Mouse (Mus musculus): ENCODE data around the gene Kng1. TPM values are rescaled to one million over a fixed set of nuclear protein-coding genes. Genes with fewer than 3 reads are reported as not detected.

The Kng1 gene
- total and polyA plus RNA-seq, 2 experiments: 701 to 2,075 TPM

- Histone ChIP-seq H3K27me3 (ENCODE audit: control insufficient read depth, insufficient read depth, low read length) (no peaks in the 10 kb centered on the region), H3K79me2 (ENCODE audit: control insufficient read depth, insufficient read depth, low read length) (no peaks in the 10 kb centered on the region), H3K4me1 (ENCODE audit: control insufficient read depth, insufficient read depth, low read length) (no peaks in the 10 kb centered on the region), H3K36me3 (ENCODE audit: control insufficient read depth, insufficient read depth, low read length) (no peaks in the 10 kb centered on the region), H3K4me3 (ENCODE audit: insufficient read depth, low read depth, low read length) (no peak overlapping the region), H3K9ac (ENCODE audit: low read depth, low read length) (no peak overlapping the region), H3K27ac (replicated peaks; ENCODE audit: insufficient read depth, low read depth, low read length) (no peak overlapping the region)
- 54% methylated on average over 12 of the region's 12 CpGs for WGBS
- TF ChIP-seq CTCF (IDR thresholded peaks at IDR 0.05; ENCODE audit: low read depth, low read length): no peak
- TF ChIP-seq POLR2A (IDR thresholded peaks at IDR 0.05; ENCODE audit: extremely low read depth, insufficient read depth, low read length): no peak
- DNase-seq (ENCODE audit: extremely low read depth, low read depth, low spot score): no peak
These were observed 42.0 kb downstream of the Kng1 start for GRCm38 (mm10) chr16:23099632-23100031.

DNA sequence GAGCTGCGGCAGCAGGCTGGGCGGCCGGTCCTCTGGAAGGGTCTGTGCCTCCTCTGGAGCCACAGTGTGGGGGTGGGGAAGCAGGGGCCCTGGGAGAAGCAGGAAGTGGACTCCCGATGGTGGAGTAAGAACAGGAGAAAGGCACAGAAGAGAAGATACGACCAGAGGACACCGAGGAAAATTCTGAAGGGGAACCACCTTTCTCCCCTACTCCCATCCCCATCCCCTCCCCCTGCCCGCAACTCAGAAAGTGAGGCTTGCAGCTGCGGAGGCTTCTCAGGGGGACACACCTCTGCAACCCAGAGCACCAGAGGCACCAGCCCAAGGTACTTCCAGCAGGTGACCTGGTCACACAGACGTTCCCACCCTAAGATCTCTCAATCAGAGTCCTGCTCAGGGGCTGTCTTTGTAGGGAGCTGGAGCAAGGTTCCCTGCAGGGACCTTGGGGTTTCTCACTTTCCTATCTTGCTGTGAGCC, 42.5 kb downstream of the Kng1 start:
- Histone ChIP-seq H3K79me2 (ENCODE audit: control insufficient read depth, insufficient read depth, low read length) (no peaks in the 10 kb centered on the region), H3K27ac (replicated peaks; ENCODE audit: insufficient read depth, low read depth, low read length) (no peak overlapping the region), H3K4me1 (ENCODE audit: control insufficient read depth, insufficient read depth, low read length) (no peaks in the 10 kb centered on the region), H3K9ac (ENCODE audit: low read depth, low read length) (no peak overlapping the region), H3K36me3 (ENCODE audit: control insufficient read depth, insufficient read depth, low read length) (no peaks in the 10 kb centered on the region), H3K27me3 (ENCODE audit: control insufficient read depth, insufficient read depth, low read length) (no peaks in the 10 kb centered on the region), H3K4me3 (ENCODE audit: insufficient read depth, low read depth, low read length) (peak overlapping the region; percentile 32; the same call in 1 of the 2 replicates)
- WGBS: 45% methylated on average over 9 of the region's 9 CpGs
- no peak for DNase-seq (ENCODE audit: extremely low read depth, low read depth, low spot score)
- TF ChIP-seq CTCF (IDR thresholded peaks at IDR 0.05; ENCODE audit: low read depth, low read length) (no peak), POLR2A (IDR thresholded peaks at IDR 0.05; ENCODE audit: extremely low read depth, insufficient read depth, low read length) (no peak)

DNA sequence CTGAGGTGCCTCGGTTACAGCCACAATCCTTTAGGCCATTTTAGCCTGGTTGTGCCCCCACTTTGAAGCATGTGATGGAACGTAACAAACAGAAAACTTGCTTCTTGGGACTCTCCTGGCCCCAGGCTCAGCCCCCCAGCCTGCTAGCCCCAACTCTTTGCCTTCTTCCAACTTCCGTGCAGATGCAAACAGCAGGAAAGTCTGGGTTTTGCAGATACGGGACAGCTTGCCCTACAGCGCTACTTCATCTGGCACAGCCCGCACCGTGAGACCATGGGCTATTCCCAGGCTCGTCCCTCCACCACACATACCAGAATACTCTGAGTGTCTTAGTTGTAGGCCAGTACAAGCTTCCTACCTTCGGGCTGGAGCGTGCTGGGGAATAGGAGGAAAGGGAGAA, 42.9 kb downstream of the Kng1 start:
- Histone ChIP-seq H3K36me3 (ENCODE audit: control insufficient read depth, insufficient read depth, low read length) (no peaks in the 10 kb centered on the region), H3K4me1 (ENCODE audit: control insufficient read depth, insufficient read depth, low read length) (no peaks in the 10 kb centered on the region), H3K9ac (ENCODE audit: low read depth, low read length) (peak overlapping the region; percentile 48; the same call in 1 of the 2 replicates), H3K27ac (replicated peaks; ENCODE audit: insufficient read depth, low read depth, low read length) (no peak overlapping the region), H3K27me3 (ENCODE audit: control insufficient read depth, insufficient read depth, low read length) (no peaks in the 10 kb centered on the region), H3K4me3 (ENCODE audit: insufficient read depth, low read depth, low read length) (no peak overlapping the region), H3K79me2 (ENCODE audit: control insufficient read depth, insufficient read depth, low read length) (no peaks in the 10 kb centered on the region)
- no peak for DNase-seq (ENCODE audit: extremely low read depth, low read depth, low spot score)
- no peak for TF ChIP-seq POLR2A (IDR thresholded peaks at IDR 0.05; ENCODE audit: extremely low read depth, insufficient read depth, low read length)
- no peak for TF ChIP-seq CTCF (IDR thresholded peaks at IDR 0.05; ENCODE audit: low read depth, low read length)
- 67% methylated on average over 10 of the region's 10 CpGs for WGBS

DNA sequence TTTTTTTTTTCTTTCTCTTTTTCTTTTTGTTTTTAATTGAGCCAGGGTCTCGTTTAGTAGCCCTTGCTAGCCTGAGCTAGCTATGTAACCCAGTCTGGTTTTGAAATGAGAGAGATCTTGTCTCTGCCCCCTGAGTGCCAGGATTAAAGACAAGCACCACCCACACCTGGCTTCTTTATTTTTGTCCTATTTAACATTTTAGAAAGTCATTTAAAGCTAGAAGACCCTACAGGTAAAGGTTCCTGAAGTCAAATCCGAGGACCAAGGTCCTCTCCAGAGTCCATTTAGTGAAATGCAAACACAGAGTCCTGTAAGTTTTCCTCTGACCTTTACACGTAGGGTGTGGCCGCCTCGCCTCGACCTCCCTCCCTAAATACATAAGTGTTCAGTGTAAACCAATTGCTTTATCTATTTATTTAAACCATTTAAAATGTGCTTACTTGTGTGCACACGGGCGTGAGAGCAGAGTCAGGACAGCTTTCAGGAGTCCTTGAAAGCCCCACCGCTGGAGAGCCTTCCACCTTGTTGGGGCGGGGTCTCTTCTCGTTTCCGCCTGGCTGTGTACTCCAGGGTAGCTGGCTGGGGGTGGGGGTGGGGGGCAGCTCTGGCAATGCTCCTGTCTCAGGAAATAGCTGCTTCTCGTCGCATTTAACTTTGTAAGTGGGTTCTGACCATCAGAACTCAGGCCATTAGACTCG, 44.8 kb downstream of the Kng1 start:
- TF ChIP-seq POLR2A (IDR thresholded peaks at IDR 0.05; ENCODE audit: extremely low read depth, insufficient read depth, low read length) (no peak), CTCF (IDR thresholded peaks at IDR 0.05; ENCODE audit: low read depth, low read length) (no peak)
- Histone ChIP-seq H3K4me1 (ENCODE audit: control insufficient read depth, insufficient read depth, low read length) (no peaks in the 10 kb centered on the region; the same call in 1 of the 2 replicates), H3K27me3 (ENCODE audit: control insufficient read depth, insufficient read depth, low read length) (no peaks in the 10 kb centered on the region), H3K36me3 (ENCODE audit: control insufficient read depth, insufficient read depth, low read length) (no peaks in the 10 kb centered on the region), H3K27ac (replicated peaks; ENCODE audit: insufficient read depth, low read depth, low read length) (no peak overlapping the region), H3K4me3 (ENCODE audit: insufficient read depth, low read depth, low read length) (peak overlapping the region; percentile 67), H3K9ac (ENCODE audit: low read depth, low read length) (peak overlapping the region; percentile 59), H3K79me2 (ENCODE audit: control insufficient read depth, insufficient read depth, low read length) (no peaks in the 10 kb centered on the region)
- DNase-seq (ENCODE audit: extremely low read depth, low read depth, low spot score): peak; percentile 48
- 12% methylated on average over 15 of the region's 15 CpGs for WGBS

- DNase-seq (ENCODE audit: extremely low read depth, low read depth, low spot score): no peak
- Histone ChIP-seq H3K79me2 (ENCODE audit: control insufficient read depth, insufficient read depth, low read length) (peaks cover 6% of the 10 kb centered on the region), H3K36me3 (ENCODE audit: control insufficient read depth, insufficient read depth, low read length) (no peaks in the 10 kb centered on the region), H3K4me3 (ENCODE audit: insufficient read depth, low read depth, low read length) (peak overlapping the region; percentile 67), H3K9ac (ENCODE audit: low read depth, low read length) (peak overlapping the region; percentile 59), H3K27me3 (ENCODE audit: control insufficient read depth, insufficient read depth, low read length) (no peaks in the 10 kb centered on the region), H3K4me1 (ENCODE audit: control insufficient read depth, insufficient read depth, low read length) (no peaks in the 10 kb centered on the region; the same call in 1 of the 2 replicates), H3K27ac (replicated peaks; ENCODE audit: insufficient read depth, low read depth, low read length) (no peak overlapping the region)
- 29% methylated on average over 17 of the region's 17 CpGs for WGBS
- TF ChIP-seq CTCF (IDR thresholded peaks at IDR 0.05; ENCODE audit: low read depth, low read length): no peak
- TF ChIP-seq POLR2A (IDR thresholded peaks at IDR 0.05; ENCODE audit: extremely low read depth, insufficient read depth, low read length): no peak
These were observed 45.5 kb downstream of the Kng1 start for GRCm38 (mm10) chr16:23103038-23103745.

Data from liver, adult 2 months (tissue).